Mouse (Mus musculus) common myeloid progenitor, adult 5-6 weeks (primary cell): ENCODE results near the gene Pla1a. TPM values are rescaled to one million over a fixed set of nuclear protein-coding genes. Genes with fewer than 3 reads are reported as not detected.

ENCODE experiments used
- ATAC-seq: replicated peaks from 2 replicates; pipeline ENCODE4 v1.8.0; 2016; ENCODE audit warnings: low read depth, mild to moderate bottlenecking, moderate TSS enrichment, inconsistent platforms; ENCODE audit not compliant: poor library complexity, severe bottlenecking
- total RNA-seq: library from RNA; stranded (forward); fragments of 200-1000, 187-1606 nt; gene quantifications from 2 replicates; pipeline ENCODE4 v1.2.3, GENCODE M21; 2017

Pla1a gene
- total RNA-seq, 1 experiment from 2014 or later = not detected

DNA sequence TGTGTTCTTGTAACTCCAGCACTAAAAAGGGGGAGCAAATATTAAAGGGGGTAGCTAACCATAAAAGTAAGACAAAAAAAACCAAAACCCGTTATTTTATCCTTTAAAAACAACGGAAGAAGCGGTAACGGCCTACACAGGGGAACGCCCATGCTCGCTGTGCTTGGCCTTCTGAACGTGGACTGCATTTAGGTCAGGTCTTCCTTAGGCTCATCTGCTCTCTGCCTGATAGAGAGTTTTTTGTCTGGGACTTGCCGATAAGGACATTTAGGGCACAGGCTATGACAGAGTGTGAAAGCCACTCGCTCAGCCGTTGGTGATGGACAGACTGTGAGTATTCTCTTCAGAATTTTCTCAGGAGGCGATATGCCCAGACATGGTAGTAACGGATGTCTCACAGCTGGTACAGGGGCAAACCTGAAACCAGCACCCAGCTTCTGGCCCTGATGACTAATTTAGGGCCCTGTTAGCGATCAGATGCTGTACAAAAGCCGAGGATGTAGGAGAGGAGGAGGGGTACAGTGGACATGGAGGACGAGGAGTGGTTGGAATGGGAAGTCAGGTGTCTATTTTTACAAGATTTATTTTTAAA is 61.1 kb downstream of the Pla1a start:
- ATAC-seq = peak; percentile 64

DNA sequence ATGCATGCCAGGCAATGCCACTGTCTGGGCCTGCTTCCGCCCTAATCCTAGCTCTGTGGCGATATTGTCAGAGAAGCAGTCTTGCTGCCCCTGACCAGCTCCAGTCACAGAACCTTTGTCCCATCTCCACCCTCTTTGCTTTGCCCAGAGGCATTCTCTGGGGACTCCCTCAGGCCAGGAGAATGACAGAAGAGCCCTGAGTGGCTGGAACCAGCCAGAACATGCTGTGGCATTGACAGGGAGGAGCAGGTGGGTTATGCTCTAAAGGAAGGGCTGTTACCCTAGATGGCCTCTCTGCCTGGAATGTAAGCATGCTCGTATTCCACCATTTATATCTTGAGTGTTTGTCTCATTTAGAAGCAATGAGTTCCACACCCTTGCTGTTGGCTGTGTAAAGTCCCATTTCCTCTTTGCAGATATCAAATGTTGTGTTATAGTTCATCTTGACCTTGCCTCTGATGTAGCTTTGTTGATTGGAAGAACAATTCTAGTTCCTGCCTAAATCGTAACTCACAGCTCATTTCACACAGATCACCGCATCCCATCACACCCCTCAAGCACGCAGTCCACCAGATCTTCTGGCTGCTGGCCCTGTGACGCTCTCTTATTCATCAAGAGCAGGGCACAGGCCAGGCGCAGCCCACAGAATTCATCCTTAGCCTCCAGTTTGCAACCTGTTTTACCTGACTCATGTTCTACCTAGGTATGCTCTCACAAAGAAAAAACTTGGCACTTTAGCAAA is 62.1 kb downstream of the Pla1a start:
- no peak for ATAC-seq

GRCm38 (mm10) chr16:38369992-38370484 is 62.9 kb downstream of the Pla1a start:
- no peak for ATAC-seq

DNA sequence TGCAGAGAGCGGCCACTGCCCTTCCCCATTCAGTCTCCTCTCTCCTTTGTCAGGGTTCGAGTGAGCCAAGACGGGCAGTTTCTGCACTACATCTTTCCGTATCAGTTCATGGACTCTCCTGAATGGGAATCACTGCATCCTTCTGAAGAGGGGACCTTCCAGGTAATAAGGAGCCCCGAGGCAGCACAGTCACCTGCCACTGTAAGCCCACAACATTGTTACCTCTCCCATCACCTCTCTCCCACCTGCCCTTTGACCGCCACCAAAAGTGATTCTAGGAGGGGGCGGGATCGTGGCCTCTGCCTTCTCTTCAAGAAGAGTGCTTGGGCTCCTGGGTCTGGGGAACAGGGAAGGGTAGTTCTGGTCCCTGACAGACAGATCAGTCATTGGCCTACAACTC is 63.5 kb downstream of the Pla1a start:
- no peak for ATAC-seq

DNA sequence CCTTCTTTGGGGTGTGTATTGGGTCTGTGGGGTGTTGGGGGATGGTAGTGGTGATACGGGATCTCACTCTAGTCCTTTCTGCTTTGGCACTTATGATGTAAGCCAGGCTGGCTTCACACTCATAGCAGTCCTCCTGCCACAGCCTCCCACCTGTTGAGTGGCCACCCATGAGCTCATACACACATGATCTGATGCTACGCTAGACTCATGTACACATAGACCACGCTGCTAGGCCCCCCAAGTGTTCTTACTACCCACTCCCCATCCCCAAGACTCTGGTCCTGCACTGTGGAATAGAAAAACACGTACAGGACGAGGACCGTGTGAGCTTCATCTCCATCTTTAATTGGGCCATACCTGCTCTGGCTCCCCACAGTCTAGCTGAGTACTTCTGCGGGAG is 63.9 kb downstream of the Pla1a start:
- ATAC-seq = no peak

DNA sequence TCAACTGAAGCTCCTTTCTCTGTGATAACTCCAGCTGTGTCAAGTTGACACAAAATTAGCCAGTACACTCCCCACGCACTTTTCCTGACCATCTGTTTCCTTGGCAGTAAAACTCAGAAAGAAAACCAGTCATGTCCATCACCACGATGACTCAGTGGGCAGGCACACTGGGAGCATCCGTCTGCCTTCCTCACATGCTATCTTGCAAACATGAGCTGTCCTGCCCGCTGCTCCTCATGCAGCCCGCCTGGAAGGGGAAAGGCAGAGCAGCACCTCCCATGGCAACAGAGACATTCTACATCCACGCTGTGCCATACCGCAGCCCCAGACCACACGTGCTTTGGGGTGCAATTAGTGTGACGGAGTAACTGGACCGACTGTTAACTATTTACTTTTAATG is 64.6 kb downstream of the Pla1a start:
- peak; percentile 65 for ATAC-seq

DNA sequence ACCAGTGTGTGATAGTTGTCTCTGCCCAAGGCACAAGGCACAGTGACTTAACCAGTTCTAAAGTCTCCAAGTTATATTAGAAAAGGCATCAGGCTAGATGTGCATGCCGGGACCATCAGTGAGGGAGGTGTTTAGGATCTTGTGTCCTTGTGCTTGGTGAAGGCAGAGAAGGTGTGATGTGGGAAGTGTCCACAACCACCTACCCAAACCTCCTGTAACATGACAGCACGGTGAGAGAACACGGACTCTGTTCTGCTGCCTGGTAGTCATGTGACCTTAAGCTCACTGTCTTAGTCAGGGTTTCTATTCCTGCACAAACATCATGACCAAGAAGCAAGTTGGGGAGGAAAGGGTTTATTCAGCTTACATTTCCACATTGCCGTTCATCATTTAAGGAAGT is 66.7 kb downstream of the Pla1a start:
- ATAC-seq = no peak

- no peak for ATAC-seq
Measured at GRCm38 (mm10) chr16:38365390-38365789, 67.6 kb downstream of the Pla1a start.

DNA sequence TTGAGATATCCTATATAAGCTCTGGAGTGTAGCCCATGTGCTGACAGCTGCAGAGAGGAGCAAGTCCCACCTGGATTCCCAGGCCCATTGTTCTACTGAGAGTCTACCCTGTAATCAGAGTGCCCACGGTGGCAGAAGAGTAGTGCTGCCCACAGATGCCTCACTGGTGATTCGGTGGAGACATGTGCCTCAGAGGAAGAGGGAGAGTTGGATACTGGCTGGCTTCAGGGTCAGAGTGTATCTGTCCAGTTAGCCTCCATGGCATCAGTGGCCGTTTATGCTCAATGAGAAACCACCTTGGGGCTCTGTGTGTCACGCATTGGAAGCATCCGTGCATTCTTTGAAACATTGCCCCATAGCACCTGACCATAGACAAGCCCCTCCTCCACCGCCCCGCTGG is 69.3 kb downstream of the Pla1a start:
- no peak for ATAC-seq

DNA sequence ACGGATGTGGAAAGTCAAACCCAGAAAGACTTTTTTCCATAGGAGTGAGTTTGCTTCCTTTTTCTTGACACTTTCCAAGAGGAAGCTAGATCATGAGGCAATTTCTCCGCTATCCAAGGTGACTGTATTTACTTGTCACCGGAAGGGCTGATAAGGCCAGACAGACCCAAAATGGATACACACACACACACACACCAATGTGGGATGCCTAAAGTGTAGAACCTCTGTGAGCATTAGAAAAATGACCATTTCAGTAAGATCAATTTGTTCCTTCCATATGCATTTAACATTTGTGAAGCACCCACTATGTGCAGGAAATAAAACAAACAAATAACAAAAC is 69.7 kb downstream of the Pla1a start:
- ATAC-seq = no peak

DNA sequence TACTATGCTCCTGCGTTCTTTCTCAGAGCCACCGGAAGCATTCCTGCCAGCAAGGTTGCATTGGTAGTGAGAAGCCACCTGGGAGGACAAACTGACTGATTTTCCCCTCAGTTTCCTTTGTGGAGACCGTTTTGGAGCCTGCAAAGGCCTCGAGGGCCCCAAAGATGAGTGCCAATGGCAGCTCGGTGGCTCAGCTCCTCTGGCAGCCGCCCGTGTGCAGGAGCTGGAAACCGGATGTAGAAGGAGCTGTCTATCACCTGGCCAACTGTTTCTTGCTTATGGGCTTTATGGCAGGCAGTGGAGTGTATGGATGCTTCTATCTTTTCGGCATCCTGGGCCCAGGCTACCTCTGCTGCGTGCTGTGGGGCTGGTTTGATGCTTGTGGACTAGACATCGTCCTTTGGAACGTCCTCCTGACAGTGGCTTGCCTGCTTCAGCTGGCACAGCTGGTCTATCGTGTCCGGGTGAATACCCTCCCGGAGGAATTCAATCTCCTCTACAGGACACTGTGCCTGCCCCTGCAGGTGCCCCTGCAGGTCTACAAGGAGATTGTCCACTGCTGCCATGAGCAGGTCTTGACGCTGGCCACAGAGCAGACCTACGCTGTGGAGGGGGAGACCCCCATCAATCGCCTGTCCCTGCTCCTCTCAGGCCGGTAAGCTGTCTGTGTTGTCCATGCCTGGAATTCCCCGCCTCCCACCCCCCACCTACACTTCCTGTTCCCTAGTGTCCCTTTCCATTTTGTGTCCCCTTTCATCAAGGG is 70.3 kb downstream of the Pla1a start:
- no peak for ATAC-seq

DNA sequence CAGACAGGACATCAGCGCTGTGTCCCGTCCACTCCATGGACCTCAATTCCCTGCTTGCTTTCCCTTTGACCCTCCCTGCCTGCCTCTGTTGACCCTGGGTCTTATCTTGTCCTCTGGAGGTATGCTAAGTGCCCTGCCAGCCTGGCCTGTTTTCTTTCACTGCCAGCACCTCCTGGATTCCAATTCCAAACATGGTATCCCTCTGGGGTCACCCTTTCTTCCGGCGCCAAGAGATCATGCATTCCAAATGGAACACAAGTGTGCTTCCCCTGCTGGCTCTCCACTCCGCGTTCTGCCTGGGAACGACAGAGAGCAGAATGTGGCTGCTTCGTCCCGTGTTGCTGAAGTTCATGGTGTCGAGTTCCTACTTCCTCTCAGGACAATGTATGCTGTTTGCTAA is 71.0 kb downstream of the Pla1a start, which contains the start of gene Popdc2:
Gene Popdc2 (plus strand): TSS at position 277 of the 400 bp plus-strand sequence.
- ATAC-seq = no peak

DNA sequence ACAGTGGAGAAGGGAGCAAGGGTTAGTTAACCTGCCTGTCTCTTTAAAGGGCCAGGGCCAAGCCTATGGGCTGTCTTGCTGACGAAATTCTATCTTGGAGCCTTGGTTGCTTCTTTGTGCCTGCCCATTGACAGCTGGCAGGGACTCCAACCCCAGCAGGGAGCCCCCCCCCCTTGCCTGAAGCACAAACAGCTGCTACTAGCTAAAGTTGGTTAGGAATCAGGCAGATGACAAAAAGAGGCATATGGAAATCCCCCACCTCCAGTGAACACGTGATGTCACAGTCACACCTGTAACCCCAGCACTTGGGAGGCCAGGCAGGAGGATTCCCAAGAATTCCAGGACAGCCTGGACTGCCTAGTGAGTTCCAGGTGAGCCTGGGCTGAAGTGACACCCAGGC is 72.6 kb downstream of the Pla1a start:
- ATAC-seq = no peak

DNA sequence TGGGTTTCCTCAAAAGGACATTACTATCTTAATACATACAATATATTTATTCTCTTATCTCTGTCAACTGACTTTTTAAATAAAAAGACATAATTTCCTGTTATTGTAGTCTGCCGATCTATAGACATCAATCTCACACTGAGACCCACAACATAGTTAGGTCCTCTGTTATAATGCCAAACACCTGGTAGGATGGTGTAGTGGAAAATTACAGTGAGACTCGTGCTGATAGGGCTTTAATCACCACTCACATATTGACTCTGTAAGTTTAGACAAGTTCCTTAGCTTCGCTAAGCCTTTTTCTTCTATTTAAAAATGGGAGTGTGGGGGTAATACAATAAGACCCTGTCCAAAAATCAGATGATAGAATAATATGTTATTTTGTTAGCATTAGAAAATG is 73.1 kb downstream of the Pla1a start:
- ATAC-seq = 0 out of 2 replicates have a peak, but pooled peaks have one; percentile 22

- ATAC-seq = no peak
Measured at GRCm38 (mm10) chr16:38359241-38359640, 73.7 kb downstream of the Pla1a start.

DNA sequence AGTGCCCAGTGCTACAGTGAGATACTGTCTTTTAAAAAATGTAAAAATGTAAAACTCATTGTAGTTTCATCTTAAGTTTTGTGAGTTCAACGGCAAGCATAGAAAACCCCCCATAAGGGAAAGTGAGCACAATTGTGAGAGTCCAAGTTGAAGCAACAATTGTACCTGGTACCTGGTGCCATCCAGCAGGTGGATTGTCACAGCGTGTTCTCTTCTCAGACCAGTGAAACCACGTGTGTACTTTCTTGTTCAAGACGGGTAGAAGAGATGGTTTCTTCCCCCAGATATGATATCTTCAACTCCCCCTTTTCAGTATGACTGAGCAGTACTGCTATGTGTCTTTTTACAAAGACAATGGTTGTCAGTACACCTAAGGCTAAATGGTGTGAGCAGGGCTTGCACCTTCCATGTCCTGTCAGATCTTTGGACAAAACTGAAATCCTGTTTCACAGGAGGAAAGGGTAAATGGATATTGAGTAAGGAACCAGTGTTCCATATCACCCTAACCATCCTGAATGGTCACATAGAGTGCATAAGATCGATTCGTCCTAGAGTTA is 74.6 kb downstream of the Pla1a start:
- ATAC-seq = no peak

DNA sequence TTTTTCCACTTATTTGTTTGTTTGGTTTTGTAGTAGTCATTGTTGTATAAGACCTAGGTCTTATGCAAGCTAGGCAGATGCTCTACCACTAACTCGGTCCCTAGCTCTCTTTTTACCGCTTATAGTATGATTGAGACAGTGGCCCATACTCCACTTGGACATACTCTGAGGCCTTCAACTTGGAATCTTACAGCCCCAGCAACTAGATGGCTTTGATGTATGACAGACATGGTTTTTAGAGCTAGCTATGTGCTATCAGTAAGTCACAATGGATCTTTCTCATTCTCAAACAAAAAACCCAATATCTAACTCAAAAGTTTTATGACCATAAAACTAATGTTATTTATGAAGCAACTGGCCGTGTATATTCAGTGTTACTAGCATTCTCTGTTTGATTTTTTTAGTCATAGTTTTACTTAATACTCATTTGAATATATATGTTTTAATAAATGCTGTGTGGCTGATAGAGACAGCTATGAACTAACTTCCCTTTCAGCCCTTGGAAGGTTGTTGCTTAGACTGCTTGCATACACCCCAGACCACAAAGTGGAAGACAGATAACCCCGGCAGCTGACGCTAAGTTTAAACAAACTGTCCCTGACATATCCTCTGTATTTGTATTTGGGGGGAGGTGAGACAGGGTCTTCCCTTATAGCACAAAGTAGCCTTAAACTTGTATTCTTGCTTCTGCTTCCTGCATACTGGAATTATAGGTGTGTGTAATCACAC is 78.6 kb downstream of the Pla1a start:
- ATAC-seq = peak; percentile 71; the same call in 1 of the 2 replicates

DNA sequence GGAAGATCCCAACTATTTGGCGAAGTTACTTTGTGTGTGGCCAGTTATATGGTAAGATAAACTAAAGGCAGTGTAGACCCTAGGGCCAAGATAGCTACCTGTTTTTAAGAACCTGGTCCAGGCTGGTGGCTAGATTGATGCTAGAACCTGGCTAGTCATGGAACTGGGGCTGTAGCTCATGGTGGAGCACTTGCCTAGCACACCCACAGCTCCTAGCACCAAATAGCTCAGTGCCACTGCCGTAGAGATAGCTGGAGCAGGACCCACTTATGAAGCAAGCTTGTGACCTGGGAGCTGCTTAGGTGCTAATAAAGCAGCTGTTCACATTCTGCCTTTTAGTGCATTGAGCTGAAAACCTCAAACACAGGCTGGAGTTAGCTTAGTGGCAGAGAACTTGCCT is 79.3 kb downstream of the Pla1a start:
- peak; percentile 33; the same call in 1 of the 2 replicates for ATAC-seq

- no peak for ATAC-seq
Measured at GRCm38 (mm10) chr16:38352851-38353250, 80.1 kb downstream of the Pla1a start.

GRCm38 (mm10) chr16:38352031-38352430 is 80.9 kb downstream of the Pla1a start:
- no peak for ATAC-seq
